In the genomic region with DNA sequence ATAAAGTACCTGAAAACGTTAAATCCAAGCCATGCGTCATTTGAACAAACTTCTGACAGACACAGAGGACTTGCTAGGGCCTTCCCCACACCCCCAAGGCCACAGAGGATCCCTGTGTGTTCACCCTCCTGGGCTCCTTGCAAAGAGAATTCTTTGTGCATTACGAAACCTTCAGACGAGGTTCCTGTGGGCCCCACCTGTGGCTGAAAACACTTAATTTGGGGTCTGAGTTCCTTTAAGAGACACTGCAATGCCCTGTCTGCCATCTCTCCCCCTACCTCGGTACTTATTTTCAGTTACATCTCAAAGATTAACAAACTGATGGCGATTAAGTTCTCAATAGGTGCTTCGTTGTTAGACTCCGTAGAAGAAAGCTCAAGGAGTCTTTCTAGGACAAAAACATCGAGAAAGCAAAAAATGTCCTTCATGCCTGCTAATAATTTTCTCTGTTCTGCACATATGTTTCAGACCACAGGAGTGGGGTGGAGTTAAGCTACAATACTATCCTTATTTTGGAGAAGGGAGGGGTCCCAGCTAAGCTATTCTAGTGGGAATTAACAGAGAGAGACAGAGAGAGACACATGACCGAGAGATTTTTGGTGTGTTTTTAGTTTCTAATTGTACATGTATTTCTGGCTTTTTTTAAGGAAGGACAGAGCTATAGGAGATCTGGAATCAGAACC, we compare ENCODE assay signal across 8 mouse cellular contexts.
A peak's percentile ranks its signal among the peaks of the same experiment; 100 is the strongest.
DNase-seq lines count a peak whose midpoint lies in the region; ATAC-seq and TF ChIP-seq lines count a peak whose summit lies in the region.

No protein-coding gene starts in this region.

- no peak overlapping the region for H3K9ac ChIP-seq in liver, embryonic 14.5 days (replicated peaks)

- TF ChIP-seq CTCF in liver, embryonic 14.5 days (IDR thresholded peaks at IDR 0.05; ENCODE audit: low read depth): no peak

- no peak for TF ChIP-seq EP300 in liver, embryonic 14.5 days (IDR thresholded peaks at IDR 0.05; ENCODE audit: low read depth)

- H3K4me1 ChIP-seq in liver, embryonic 14.5 days (replicated peaks; ENCODE audit: control insufficient read depth in 2 of 2, insufficient read depth in 2 of 2, low read length in 1 of 2): peaks cover 2 to 10% of the 10 kb centered on the region in 2 experiments; a peak in 2 of 4 replicates

- no peak overlapping the region for H3K27ac ChIP-seq in liver, embryonic 14.5 days

- H3K4me2 ChIP-seq in liver, embryonic 14.5 days (ENCODE audit: low read depth): peak overlapping the region; percentile 49

- no peak overlapping the region for H3K4me3 ChIP-seq in liver, embryonic 14.5 days (ENCODE audit: insufficient read depth in 1 of 2, low read depth in 2 of 2, low read length in 2 of 2)

- 10% methylated on average over 10 of the region's 10 CpGs for WGBS in liver, embryonic 14.5 days (ENCODE audit: insufficient replicate concordance)

- no peaks in the 10 kb centered on the region for H3K27me3 ChIP-seq in liver, embryonic 14.5 days (ENCODE audit: control insufficient read depth, insufficient read depth, low read length)

- no peak for ATAC-seq in liver, embryonic 14.5 days (ENCODE audit: insufficient read depth)

- no peaks in the 10 kb centered on the region for H3K36me3 ChIP-seq in liver, embryonic 14.5 days (replicated peaks; ENCODE audit: control insufficient read depth, insufficient read depth, low read depth)

- DNase-seq in adrenal gland, postnatal 36 days: peak; percentile 17 to 19
- no peak for DNase-seq in adrenal gland, postnatal 25 days
- DNase-seq in ovary, postnatal 36 days (ENCODE audit: low spot score): peak; percentile 6
- no peak for DNase-seq in ovary, postnatal 14 days (ENCODE audit: low spot score)
- DNase-seq in liver, embryonic 14.5 days (ENCODE audit: low read depth in 3 of 3, low spot score in 3 of 3): no peak
- DNase-seq in layer of hippocampus, adult 8-10 months (ENCODE audit: low spot score in 2 of 2): no peak
- DNase-seq in spleen, postnatal 36 days (ENCODE audit: low spot score in 2 of 2): no peak
- DNase-seq in gastrocnemius, postnatal 25 days: no peak

- H3K9me3 ChIP-seq in liver, embryonic 14.5 days (ENCODE audit: control insufficient read depth, low read length): no peaks in the 10 kb centered on the region

Comparison
In these comparisons a context has a peak if more than half of its experiments do, and no peak if none do; other contexts are left out.
1. DNase-seq: peak in adrenal gland, postnatal 36 days (2 of 2) and ovary, postnatal 36 days (single experiment); none in adrenal gland, postnatal 25 days (single experiment), ovary, postnatal 14 days (single experiment), liver, embryonic 14.5 days (0 of 3), layer of hippocampus, adult 8-10 months (0 of 2), spleen, postnatal 36 days (0 of 2) and gastrocnemius, postnatal 25 days (single experiment).